Mouse (Mus musculus) gastrocnemius, postnatal 10 days (tissue): ENCODE measurements around the gene 4930556J24Rik. TPM values are rescaled to one million over a fixed set of nuclear protein-coding genes. Genes with fewer than 3 reads are reported as not detected.

Experiments
- total RNA-seq, 2 experiments: library from RNA; stranded (reverse); gene quantifications; 2 replicates each; pipeline ENCODE4 v1.2.3; 2021

4930556J24Rik gene
- total RNA-seq, 2 experiments from 2014 or later = not detected

Other genes with a start within 250 kb of the 4930556J24Rik start
- under 1 TPM; 0.49 to 0.88 TPM for gene Osbp2, start 112.9 kb downstream of the 4930556J24Rik start, total RNA-seq
- under 1 TPM in 1 of 2 experiments, not detected in 1; 0.23 TPM for gene 4921536K21Rik, start 81.7 kb downstream of the 4930556J24Rik start, total RNA-seq
- gene Dusp18, start 81.5 kb downstream of the 4930556J24Rik start, total RNA-seq = 1 to 10 TPM; 2.1 to 2.8 TPM
- gene Slc35e4, start 62.1 kb downstream of the 4930556J24Rik start, total RNA-seq = 10 to 100 TPM; 15.8 to 19.4 TPM
- gene Tcn2, start 44.6 kb downstream of the 4930556J24Rik start, total RNA-seq = 10 to 100 TPM; 17.4 to 22.2 TPM
- gene Pes1, start 12.8 kb downstream of the 4930556J24Rik start, total RNA-seq = 10 to 100 TPM; 42.0 to 44.9 TPM
- gene Gal3st1, start 6.9 kb upstream of the 4930556J24Rik start, total RNA-seq = 1 to 10 TPM; 2.4 to 4.2 TPM
- under 1 TPM in 1 of 2 experiments, not detected in 1; 0.11 TPM for gene Sec14l4, start 54.7 kb upstream of the 4930556J24Rik start, total RNA-seq
- gene Sec14l3, start 88.1 kb upstream of the 4930556J24Rik start, total RNA-seq = not detected
- gene Mtfp1, start 118.7 kb upstream of the 4930556J24Rik start, total RNA-seq = 10 to 100 TPM; 25.7 to 34.8 TPM
- gene Sec14l2, start 146.6 kb upstream of the 4930556J24Rik start, total RNA-seq = 1 to 10 TPM; 1.4 to 2.3 TPM
- 10 to 100 TPM in 1 of 2 experiments, 1 to 10 TPM in 1; 7.8 to 13.3 TPM for gene Rnf215, start 158.4 kb upstream of the 4930556J24Rik start, total RNA-seq
- gene Ccdc157, start 183.5 kb upstream of the 4930556J24Rik start, total RNA-seq = 1 to 10 TPM; 5.9 to 8.8 TPM
- gene Sf3a1, start 183.6 kb upstream of the 4930556J24Rik start, total RNA-seq = 10 to 100 TPM; 28.1 to 32.6 TPM
- gene Tbc1d10a, start 210.0 kb upstream of the 4930556J24Rik start, total RNA-seq = 1 to 10 TPM; 6.1 to 8.2 TPM
- gene Castor1, start 241.4 kb upstream of the 4930556J24Rik start, total RNA-seq = 1 to 10 TPM; 5.9 to 6.9 TPM